Mouse (Mus musculus) hindbrain, embryonic 13.5 days (tissue): Measurements from ENCODE around the gene Vdac1. TPM values are rescaled to one million over a fixed set of nuclear protein-coding genes. Genes with fewer than 3 reads are reported as not detected.

ENCODE experiments used
- ATAC-seq: fragments of 200-750 bp; cut with Nextera tagmentation; 2 replicates; pipeline ENCODE4 v1.8.0; 2017; ENCODE audit warnings: moderate TSS enrichment; ENCODE audit not compliant: low FRiP score
- H3K27ac ChIP-seq: fragments of 300-500 bp; sonication (generic); 2 replicates; pipeline ENCODE4 v1.5.1; 2015; ENCODE audit warnings: inconsistent platforms, mild to moderate bottlenecking, moderate library complexity
- H3K27me3 ChIP-seq: fragments of 300-500 bp; sonication (generic); 2 replicates; pipeline ENCODE4 v1.6.1; 2015; ENCODE audit warnings: mild to moderate bottlenecking, inconsistent platforms
- H3K36me3 ChIP-seq: fragments of 300-500 bp; sonication (generic); 2 replicates; pipeline ENCODE4 v1.6.1; 2015; ENCODE audit warnings: mild to moderate bottlenecking, inconsistent platforms
- H3K4me1 ChIP-seq: fragments of 300-500 bp; sonication (generic); replicated peaks from 2 replicates; pipeline ENCODE4 v1.6.1; 2015; ENCODE audit warnings: inconsistent platforms
- H3K4me2 ChIP-seq: fragments of 300-500 bp; sonication (generic); 2 replicates; pipeline ENCODE4 v1.6.1; 2015; ENCODE audit warnings: inconsistent platforms, mild to moderate bottlenecking, moderate library complexity
- H3K4me3 ChIP-seq: fragments of 300-500 bp; sonication (generic); 2 replicates; pipeline ENCODE4 v1.5.1; 2015; ENCODE audit warnings: mild to moderate bottlenecking, inconsistent platforms
- H3K9ac ChIP-seq: fragments of 300-500 bp; sonication (generic); 2 replicates; pipeline ENCODE4 v1.6.1; 2015; ENCODE audit warnings: mild to moderate bottlenecking, inconsistent platforms
- H3K9me3 ChIP-seq: fragments of 300-500 bp; sonication (generic); 2 replicates; pipeline ENCODE4 v1.6.1; 2016; ENCODE audit warnings: inconsistent platforms
- WGBS: fragments of 180-500 bp; shearing (Covaris S2); methylation state at CpG from one replicate; pipeline ENCODE4 v1.1.7; 2015; 5-methylcytosine and 5-hydroxymethylcytosine counted together
- polyA plus RNA-seq: library from polyadenylated mRNA; unstranded; fragments of >200 nt; fragmentation: Nextera tagmentation; extraction: Ambion mirVana; gene quantifications from 2 replicates; pipeline ENCODE4 v1.2.1, GENCODE M21; 2015

Gene Vdac1
- polyA plus RNA-seq = 280 and 294 TPM in 2 replicates

DNA sequence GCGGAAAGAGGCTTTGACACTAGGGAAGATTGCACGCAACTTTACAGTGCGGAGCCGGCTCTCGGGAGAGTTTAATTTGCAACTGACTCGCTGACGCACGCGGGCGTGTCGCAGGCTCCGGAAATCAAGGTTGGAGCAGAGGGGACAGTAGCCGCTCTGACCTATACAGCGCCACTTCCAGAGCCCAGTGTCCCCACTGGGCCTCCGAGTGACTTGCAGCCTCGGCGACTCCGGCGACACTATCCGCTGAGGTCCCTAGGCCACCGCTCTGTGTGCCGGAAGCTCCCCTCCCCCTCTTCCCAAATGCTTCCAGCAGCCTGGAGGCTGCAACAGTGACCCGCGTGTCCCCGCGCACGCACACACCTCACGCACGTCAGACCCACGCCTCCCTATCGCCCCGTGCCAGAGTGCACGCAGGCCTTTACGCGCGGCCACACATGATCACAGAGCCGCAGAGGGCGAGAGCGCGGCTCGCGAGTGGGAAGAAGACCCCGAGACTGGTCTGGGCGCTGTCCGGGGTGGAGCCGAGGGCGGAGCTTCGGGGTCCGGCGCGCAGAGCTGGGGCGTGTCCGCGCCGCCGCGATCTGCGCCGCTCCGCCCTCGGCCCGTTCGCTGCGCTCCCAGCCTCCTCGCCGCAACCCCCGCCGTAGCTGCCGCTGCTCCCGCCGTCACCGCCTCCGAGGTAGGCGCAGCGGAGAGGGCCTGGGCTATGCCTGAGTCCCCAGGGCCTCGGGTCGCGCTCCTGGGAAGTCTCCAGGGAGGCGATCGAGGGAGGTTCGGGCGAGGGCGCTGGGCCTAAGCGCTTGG lies at the start of gene Vdac1:
Gene Vdac1, plus strand, starts transcription at position 390 of the 807 bp plus-strand sequence.
- no peaks in the 10 kb centered on the region for H3K27me3 ChIP-seq
- ATAC-seq = peak; percentile 95
- H3K9me3 ChIP-seq = no peaks in the 10 kb centered on the region
- WGBS = under 1% methylated on average over 84 of the region's 84 CpGs
- no peaks in the 10 kb centered on the region for H3K36me3 ChIP-seq
- H3K9ac ChIP-seq = peak within 1 kb of the TSS; percentile 98
- peaks cover 45% of the 10 kb centered on the region for H3K4me1 ChIP-seq
- H3K4me2 ChIP-seq = peak within 1 kb of the TSS; percentile 98
- H3K4me3 ChIP-seq = peak within 1 kb of the TSS; percentile 96
- H3K27ac ChIP-seq = peak within 1 kb of the TSS; percentile 96

DNA sequence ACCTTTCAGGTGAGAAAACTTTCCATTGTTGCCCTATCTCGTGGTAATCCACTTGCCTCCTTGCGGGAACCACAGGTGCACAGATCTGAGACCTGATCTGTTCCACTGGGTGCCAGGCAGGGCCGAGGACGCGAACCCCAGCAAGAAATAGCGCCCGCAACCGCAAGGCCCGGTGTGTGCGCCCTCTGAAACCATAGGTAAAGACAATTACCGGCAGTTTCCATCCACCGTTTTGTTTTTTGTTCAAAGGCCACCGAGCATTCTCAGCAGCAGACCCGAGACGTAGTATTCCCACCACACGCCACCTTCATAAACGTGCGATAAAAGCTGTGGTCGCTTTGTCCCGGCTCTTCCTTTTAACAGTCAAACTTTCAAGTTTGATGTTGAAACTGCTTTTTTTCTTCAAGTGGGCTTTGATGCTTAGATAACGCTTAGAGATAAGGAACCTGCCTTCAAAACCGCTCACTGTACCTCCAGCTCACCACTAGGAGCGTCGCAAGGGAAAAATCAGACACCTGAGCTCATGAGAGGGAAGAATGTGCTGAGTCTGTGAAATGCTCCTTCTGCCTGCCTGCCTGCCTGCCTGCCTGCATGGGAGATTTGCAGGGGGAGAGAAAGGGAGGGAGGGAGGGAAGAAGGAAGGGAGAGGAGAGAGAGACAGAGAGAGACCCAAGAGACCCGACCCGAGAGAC lies 46.4 kb upstream of the Vdac1 start:
- Histone ChIP-seq H3K9ac (no peak overlapping the region), H3K27ac (no peak overlapping the region), H3K4me1 (0 out of 2 replicates have a peak, but pooled peaks cover 5% of the 10 kb centered on the region), H3K36me3 (no peaks in the 10 kb centered on the region), H3K27me3 (peaks cover 24% of the 10 kb centered on the region), H3K4me3 (no peak overlapping the region), H3K9me3 (no peaks in the 10 kb centered on the region), H3K4me2 (no peak overlapping the region)
- no peak for ATAC-seq
- WGBS = 26% methylated on average over 26 of the region's 26 CpGs

DNA sequence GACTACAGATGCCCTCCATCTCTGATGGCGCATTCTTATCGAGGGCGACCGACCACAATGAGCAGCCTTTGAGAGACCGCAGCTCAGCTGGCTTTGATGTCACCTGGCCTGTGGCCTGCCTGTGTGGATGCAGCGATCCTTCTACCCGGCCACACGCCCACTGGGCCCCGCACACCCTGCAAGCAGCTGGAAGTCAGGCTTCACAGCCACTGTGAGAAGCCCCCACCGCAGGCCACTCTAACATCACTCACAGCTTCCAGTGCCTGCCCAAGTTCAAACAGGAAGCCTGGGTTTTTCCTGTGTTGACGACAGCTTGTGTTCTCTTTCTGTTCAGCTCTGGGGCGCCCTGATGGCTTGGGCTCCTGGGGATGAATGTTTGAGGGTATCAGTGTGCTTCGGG lies 42.2 kb upstream of the Vdac1 start:
- Histone ChIP-seq H3K36me3 (no peaks in the 10 kb centered on the region), H3K27me3 (peaks cover 18% of the 10 kb centered on the region), H3K27ac (no peak overlapping the region), H3K9ac (no peak overlapping the region), H3K9me3 (no peaks in the 10 kb centered on the region), H3K4me3 (no peak overlapping the region), H3K4me1 (0 out of 2 replicates have a peak, but pooled peaks cover 5% of the 10 kb centered on the region), H3K4me2 (no peak overlapping the region)
- no peak for ATAC-seq
- WGBS = 79% methylated on average over 13 of the region's 13 CpGs

GRCm38 (mm10) chr11:52319664-52320063 lies 41.0 kb upstream of the Vdac1 start:
- WGBS = 85% methylated on average over 4 of the region's 4 CpGs
- H3K4me2 ChIP-seq = no peak overlapping the region

GRCm38 (mm10) chr11:52320529-52320928 lies 40.1 kb upstream of the Vdac1 start:
- 0 out of 2 replicates have a peak, but pooled peaks cover under 1% of the 10 kb centered on the region for H3K27me3 ChIP-seq
- H3K9ac ChIP-seq = no peak overlapping the region
- ATAC-seq = no peak
- H3K9me3 ChIP-seq = no peaks in the 10 kb centered on the region
- H3K4me1 ChIP-seq = no peaks in the 10 kb centered on the region
- WGBS = 86% methylated on average over 4 of the region's 4 CpGs
- H3K36me3 ChIP-seq = no peaks in the 10 kb centered on the region
- H3K27ac ChIP-seq = no peak overlapping the region
- no peak overlapping the region for H3K4me2 ChIP-seq
- no peak overlapping the region for H3K4me3 ChIP-seq

More at GRCm38 (mm10) chr11:52319664-52320063, 41.0 kb upstream of the Vdac1 start:
- no peaks in the 10 kb centered on the region for H3K9me3 ChIP-seq
- H3K4me3 ChIP-seq = no peak overlapping the region
- peaks cover 9% of the 10 kb centered on the region; the same call in 1 of the 2 replicates for H3K27me3 ChIP-seq
- H3K27ac ChIP-seq = no peak overlapping the region
- H3K36me3 ChIP-seq = no peaks in the 10 kb centered on the region
- no peak for ATAC-seq
- H3K9ac ChIP-seq = no peak overlapping the region
- H3K4me1 ChIP-seq = 0 out of 2 replicates have a peak, but pooled peaks cover under 1% of the 10 kb centered on the region

DNA sequence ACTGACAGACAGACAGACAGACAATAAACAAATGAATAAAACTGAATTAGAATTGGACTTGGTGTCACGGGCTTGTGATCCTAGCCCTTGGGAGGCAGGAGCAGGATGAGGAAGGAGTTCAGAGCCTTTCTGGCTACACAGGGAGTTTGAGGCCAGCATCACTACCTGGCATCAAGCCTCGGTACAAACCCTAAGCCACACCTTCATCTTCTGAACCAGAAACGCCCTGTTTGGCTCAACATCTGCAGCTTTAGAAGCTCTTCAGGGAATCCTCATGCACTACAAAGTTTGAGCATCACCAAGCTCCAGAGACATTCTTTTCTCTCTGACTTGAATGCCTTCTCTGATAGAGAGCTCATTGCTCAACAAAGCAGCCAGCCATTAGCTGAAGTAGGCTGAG lies 39.1 kb upstream of the Vdac1 start:
- H3K27ac ChIP-seq = no peak overlapping the region
- no peak overlapping the region for H3K4me2 ChIP-seq
- WGBS = 69% methylated on average over 3 of the region's 3 CpGs
- H3K4me3 ChIP-seq = no peak overlapping the region
- H3K36me3 ChIP-seq = no peaks in the 10 kb centered on the region
- no peaks in the 10 kb centered on the region for H3K4me1 ChIP-seq
- no peak overlapping the region for H3K9ac ChIP-seq
- ATAC-seq = no peak
- no peaks in the 10 kb centered on the region for H3K9me3 ChIP-seq
- no peaks in the 10 kb centered on the region for H3K27me3 ChIP-seq

GRCm38 (mm10) chr11:52324442-52325367 lies 36.0 kb upstream of the Vdac1 start:
- no peak overlapping the region for H3K4me2 ChIP-seq
- H3K9me3 ChIP-seq = no peaks in the 10 kb centered on the region
- no peak overlapping the region for H3K9ac ChIP-seq
- H3K27ac ChIP-seq = no peak overlapping the region
- H3K36me3 ChIP-seq = no peaks in the 10 kb centered on the region
- ATAC-seq = no peak
- WGBS = 58% methylated on average over 23 of the region's 23 CpGs
- no peaks in the 10 kb centered on the region for H3K27me3 ChIP-seq
- H3K4me1 ChIP-seq = no peaks in the 10 kb centered on the region
- no peak overlapping the region for H3K4me3 ChIP-seq

DNA sequence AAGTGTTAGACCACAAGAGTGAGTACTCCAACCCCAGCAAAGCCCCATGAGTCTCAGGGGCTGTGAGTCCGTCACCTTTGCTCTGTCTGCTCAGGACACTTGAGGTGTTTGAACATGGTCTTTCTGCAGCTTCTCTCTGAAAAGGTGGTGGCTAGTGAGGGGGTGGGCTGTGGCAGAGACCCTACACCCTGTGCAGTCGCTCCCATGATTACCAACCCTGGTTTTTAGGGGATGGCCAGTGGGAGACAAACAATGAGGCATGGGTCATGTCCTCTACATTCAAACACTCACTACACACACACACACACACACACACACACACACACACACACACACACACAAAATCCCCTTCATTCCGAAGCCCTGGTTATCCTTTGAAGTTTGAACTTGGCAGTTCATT lies 33.3 kb upstream of the Vdac1 start:
- 65% methylated on average over 3 of the region's 3 CpGs for WGBS
- Histone ChIP-seq H3K27me3 (no peaks in the 10 kb centered on the region), H3K36me3 (no peaks in the 10 kb centered on the region), H3K4me3 (no peak overlapping the region), H3K27ac (no peak overlapping the region), H3K9ac (no peak overlapping the region), H3K4me1 (no peaks in the 10 kb centered on the region), H3K9me3 (no peaks in the 10 kb centered on the region), H3K4me2 (no peak overlapping the region)
- no peak for ATAC-seq

DNA sequence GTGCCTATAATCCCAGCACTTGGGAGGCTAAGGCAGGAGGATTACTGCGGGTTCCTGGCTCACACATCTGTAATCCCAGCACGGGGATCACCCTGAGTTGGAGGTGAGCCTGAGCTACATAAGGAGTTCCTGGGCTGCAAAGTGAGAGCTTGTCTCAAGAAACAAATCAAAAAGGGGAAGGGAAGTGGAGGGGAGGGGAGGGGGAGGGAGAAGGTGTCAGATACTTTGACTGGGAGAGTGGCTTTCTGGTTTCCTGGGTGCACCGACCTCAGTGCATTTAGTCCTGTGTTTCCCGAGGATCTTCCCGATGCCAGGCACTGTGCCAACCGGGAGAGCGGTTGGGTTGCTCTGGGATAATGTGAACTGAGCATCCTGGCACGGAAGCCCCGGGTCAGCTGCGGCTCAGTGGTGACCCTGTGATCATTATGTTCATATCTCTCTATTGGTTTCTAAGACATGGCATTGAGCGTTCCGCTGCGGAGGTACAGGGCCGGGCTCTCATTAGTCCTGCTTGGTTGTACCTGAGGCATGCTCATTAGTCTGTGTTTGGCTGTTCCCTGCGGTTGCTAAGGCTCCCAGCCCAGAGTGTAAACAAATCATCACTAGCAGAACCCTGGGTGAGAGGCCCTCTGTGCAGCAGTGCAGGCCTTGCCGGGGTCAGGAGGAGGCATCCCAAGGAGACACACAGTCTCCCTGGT lies 28.1 kb upstream of the Vdac1 start:
- no peak overlapping the region for H3K27ac ChIP-seq
- H3K4me2 ChIP-seq = no peak overlapping the region
- peaks cover 10% of the 10 kb centered on the region for H3K4me1 ChIP-seq

GRCm38 (mm10) chr11:52333616-52334015 lies 27.0 kb upstream of the Vdac1 start:
- Histone ChIP-seq H3K27ac (no peak overlapping the region), H3K36me3 (no peaks in the 10 kb centered on the region), H3K9me3 (no peaks in the 10 kb centered on the region), H3K9ac (no peak overlapping the region), H3K4me2 (no peak overlapping the region), H3K4me1 (peaks cover 10% of the 10 kb centered on the region), H3K4me3 (no peak overlapping the region), H3K27me3 (no peaks in the 10 kb centered on the region)
- ATAC-seq = no peak
- WGBS = 85% methylated on average over 13 of the region's 13 CpGs

More for the DNA sequence above, 28.1 kb upstream of the Vdac1 start:
- no peaks in the 10 kb centered on the region for H3K9me3 ChIP-seq
- no peaks in the 10 kb centered on the region for H3K36me3 ChIP-seq
- H3K9ac ChIP-seq = no peak overlapping the region
- no peaks in the 10 kb centered on the region for H3K27me3 ChIP-seq
- H3K4me3 ChIP-seq = no peak overlapping the region
- WGBS = 34% methylated on average over 16 of the region's 16 CpGs
- peak; percentile 72 for ATAC-seq

GRCm38 (mm10) chr11:52335263-52335662 lies 25.4 kb upstream of the Vdac1 start:
- Histone ChIP-seq H3K9me3 (no peaks in the 10 kb centered on the region), H3K36me3 (no peaks in the 10 kb centered on the region), H3K9ac (no peak overlapping the region), H3K4me3 (no peak overlapping the region), H3K4me1 (peaks cover 10% of the 10 kb centered on the region), H3K27ac (no peak overlapping the region), H3K27me3 (no peaks in the 10 kb centered on the region), H3K4me2 (no peak overlapping the region)
- 89% methylated on average over 4 of the region's 4 CpGs for WGBS
- no peak for ATAC-seq
